Mouse (Mus musculus): Measurements from ENCODE around the gene Mybph.

Mybph gene

DNA sequence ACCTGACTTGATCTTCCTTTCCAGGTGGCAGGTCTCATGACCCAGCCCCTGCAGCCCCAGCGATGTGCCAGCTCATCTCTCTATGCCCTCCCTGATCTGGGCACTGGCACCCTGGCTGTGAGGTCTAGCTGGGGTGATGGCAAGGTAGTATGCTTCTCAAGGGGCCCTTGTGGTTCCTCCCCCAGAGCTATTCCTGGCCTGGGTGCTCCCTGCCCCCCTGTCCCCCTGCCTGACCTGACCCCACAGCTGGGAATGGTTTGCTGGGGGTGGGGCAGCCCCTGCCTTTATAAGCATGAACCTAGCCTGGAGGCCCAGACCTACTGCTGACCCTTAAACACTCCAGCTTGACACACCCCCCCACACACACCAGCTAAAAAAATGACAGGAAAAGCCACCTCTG is at the start of gene Mybph:
Gene Mybph, plus strand, starts transcription at position 323 of the 400 bp plus-strand sequence.
- no peak for DNase-seq

DNA sequence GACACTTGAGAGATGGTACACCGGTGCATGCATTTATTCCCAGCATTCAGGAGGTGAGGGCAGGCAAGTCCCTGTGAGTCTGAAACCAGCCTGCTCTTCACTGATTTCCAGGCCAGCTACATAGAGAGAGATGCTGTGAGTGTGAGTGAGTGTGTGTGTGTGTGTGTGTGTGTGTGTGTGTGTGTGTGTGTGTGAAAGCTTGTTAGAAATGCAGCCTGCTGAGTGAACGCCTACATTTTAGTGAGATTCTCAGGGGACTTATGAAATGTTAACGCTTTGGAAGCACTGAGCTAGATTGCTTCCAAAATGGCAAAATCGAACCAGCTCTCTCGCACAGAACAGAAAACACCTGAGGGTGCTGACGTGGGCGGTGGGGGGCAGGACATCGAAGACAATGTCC is 47.2 kb upstream of the Mybph start:
- no peak for DNase-seq

DNA sequence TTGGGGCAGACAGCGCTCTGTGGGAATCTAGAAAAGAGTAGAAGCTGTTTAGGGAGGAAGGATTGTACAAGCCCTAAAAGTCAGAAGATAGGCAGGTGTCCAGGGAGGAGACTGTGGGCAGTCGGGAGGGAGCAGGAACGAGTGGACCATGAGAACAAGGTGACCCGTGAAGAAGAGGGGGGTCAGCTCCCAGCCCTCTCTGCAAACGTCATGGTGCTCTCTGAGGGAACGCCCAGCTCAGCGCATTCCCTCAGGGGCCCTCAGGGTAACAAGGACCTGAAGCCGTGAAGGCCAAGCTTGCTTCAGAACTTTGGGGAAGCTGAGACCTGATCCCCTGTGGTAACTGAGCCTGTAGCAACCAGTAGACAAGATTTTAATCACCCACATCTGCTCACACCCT is 43.2 kb upstream of the Mybph start:
- no peak for DNase-seq

- no peak for DNase-seq
Observed at GRCm38 (mm10) chr1:134150745-134151144, 42.5 kb upstream of the Mybph start.

DNA sequence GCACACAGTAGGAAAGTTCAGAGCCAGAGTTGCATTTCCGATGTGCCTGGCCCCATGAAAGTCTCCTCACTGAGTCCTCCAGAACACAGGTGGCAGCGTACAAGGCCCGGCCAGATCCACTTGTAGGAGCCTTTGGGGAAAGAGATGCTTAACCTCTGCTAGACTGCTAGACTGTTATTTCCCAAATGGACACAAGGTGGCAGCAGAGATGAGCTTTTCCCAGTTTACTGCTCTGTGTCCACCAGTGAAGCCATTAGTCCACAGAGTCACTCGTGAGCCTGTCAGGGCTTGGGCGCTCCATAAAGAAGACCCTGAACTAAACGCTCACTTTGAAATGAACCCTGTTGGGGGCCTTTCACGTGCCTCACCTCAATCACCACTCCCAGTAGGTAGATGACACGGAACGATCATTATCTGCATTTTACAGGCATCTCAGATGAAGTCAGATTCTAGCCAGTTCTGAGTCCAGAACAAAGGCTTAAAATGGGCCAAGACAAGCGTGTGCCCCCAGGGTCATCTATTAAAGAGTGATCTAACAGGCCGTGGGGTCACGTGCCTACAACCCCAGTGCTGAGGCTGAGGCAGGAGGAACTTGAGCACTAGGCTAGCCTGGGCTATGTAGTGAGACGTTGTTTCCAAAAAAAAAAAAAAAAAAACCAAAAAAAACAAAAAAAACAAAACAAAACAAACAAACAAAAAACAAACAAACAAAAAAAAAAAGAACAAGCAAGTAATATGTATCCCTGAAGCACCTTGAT is 41.4 kb upstream of the Mybph start:
- peak; percentile 80 for DNase-seq

DNA sequence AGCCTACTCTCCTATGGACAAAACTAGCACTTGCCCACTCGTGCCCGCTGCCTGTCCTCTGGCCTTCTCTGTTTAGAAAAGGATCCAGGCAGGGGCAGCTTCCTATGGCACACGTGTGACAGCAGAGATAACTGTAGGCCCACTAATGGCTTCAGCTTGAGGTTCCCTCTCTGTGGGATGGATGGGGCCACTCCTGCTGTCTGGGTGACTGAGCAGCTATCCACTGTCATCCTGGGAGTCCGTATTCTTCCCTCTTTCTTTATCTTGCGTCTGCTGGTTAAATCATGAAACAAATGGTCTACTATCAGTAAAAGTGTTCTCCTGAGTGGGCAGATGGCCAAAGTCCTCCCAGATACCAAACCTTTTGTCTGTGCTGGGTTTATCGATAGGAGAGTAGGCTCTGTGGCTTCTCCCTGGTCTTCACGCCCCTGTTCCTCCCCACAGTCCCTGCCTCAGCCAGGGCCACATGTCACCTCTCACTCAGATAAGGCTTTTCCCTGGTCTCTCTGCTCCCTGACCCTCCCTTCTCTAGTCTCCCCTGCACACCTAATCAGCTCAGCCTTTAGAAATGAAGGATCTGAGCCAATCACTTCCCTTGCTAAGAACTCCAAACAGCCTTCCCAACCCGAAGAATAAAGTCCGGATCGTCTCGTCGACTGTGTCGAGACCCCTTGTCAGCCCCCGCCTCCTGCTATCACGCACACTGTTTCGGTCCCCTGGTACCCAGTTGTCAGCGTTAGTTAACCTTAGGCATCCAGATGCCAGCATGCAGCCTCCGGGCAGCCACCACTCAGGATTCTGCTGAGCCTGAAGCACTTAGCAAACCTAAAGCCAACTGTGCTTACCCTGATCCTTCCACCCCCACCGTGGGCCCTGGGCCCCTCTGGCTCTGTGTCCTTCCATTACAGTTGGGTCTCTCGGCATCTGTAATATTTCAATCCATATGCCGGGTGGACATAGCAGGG is 40.3 kb upstream of the Mybph start:
- DNase-seq, result peak; percentile 39

DNA sequence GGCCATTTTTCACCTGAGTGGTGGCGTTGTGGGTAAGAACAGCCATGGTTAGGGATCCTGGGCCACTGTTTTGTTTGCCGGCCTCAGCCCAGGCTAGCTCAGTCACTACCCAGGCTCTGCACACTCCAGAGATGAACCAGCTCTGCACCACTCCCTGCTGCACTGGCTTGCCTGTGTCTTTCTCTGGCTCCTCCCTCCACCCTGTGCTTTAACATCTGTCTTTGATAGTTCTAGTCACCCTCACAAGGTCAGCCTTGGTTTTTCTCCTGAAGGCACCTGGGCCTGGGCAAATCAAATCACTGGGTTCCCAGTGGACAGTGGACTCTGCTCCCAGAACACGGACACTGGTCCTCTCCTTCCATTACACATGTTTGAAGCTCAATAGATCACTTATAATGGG is 39.1 kb upstream of the Mybph start:
- no peak for DNase-seq

DNA sequence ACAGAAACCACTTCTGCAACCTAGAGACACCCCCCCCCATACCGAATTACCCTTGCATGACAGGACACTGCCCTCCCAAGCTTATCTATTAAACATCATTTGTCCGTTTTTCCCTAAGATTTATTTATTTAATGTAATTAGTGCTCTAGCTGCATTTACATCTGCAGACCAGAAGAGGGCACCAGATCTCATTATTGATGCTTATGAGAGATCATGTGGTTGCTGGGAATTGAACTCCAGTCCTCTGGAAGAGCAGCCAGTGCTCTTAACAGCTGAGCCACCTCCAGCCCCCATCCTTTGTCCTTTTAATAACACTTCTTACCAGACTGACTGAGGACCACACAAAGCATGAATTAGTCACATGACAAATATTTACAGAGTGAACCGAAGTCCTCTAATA is 38.6 kb upstream of the Mybph start:
- no peak for DNase-seq

DNA sequence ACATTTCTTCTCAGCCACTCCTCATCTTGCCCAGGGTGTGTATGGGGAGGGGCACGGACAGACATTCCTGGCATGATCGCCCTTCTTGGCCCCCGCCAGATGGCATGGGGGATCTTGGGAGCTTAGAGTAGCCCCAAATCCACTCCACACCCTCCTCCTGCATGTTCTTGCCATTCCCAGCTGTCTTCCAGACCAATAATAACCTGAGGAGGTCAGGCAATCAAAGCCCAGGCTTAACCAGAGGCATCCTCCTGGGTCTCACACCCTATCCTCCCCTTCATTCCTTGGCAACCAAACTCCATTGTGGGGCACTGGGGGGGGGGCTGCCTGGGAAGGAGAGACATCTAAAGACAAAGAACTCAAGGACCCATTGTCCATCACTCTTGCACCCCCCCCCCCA is 32.8 kb upstream of the Mybph start:
- DNase-seq, result no peak

DNA sequence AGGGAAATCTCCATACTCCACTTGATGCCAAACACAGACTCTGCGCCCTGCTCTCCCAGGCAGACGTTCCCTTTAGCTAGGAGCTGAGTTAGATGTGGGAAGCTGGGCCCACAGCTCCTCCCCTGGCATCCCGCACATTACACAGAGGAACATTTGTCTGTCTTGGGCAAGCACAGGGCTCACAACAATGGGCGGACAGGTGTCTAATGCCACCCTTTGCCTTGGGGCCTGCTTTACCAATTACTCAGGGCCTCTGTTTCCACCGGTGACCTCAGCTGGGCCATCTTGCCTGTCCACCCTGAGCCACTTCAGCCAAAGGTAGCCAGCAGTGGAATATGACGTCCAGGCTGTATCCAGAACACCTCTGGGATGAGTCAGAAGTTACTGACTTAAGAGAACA is 31.8 kb upstream of the Mybph start:
- no peak for DNase-seq

- no peak for DNase-seq
Observed at GRCm38 (mm10) chr1:134162510-134163225, 30.6 kb upstream of the Mybph start.

GRCm38 (mm10) chr1:134163476-134163875 is 29.8 kb upstream of the Mybph start:
- peak; percentile 25 for DNase-seq

DNA sequence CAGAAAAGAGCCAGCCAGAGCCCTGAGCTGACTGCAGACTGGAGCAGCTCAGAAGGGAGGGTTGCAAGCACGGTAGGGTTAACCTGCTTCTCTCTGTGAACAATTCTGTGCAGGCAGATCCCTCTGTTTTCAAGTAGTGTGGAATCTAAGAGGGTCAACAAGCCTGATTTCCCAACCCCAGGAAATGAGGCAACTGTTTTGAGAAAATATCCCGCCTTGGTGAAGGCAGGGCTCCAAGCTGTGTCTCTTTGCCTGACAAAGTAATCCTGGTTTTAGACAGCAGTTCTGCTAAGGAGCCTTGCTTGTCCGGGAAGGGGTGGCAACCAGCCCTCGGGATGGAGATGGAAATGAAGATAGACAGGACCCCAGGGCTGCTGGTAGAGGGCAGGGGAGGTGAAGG is 28.8 kb upstream of the Mybph start:
- DNase-seq, result no peak

DNA sequence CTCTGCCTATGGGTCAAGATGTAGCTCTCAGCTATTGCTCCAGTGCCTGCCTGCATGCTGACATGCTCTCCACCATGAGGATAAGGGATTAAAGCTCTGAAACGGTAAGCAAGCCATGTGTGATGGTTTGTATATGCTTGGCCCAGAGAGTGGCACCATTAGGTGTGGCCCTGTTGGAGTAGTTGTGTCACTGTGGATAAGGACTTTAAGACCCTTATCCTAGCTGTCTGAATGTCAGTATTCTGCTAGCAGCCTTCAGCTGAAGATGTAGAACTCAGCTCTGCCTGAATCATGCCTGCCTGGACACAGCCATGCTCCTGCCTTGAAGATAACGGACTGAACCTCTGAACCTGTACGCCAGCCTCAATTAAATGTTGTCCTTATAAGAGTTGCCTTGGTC is 26.7 kb upstream of the Mybph start:
- no peak for DNase-seq

- DNase-seq, result no peak
Observed at GRCm38 (mm10) chr1:134167416-134168305, 25.6 kb upstream of the Mybph start.

DNA sequence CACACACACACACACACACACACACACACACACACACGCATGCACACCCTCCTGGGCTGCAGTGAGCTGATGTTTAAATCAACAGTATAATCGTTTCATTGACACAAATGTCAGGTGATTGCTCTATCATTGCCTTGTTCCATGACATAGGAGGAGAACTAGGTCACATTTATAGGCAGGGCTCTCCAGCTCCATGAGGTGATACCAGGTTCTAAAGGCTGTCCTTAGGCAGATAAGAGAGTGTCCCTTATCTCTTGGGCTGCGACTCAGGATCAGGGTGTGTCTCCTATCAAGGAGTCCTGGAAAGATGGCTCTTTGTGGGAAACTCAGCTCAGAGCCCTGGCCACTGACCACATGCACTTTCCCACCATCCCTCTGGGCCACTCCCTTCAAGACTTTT is 24.7 kb upstream of the Mybph start:
- DNase-seq, result no peak

DNA sequence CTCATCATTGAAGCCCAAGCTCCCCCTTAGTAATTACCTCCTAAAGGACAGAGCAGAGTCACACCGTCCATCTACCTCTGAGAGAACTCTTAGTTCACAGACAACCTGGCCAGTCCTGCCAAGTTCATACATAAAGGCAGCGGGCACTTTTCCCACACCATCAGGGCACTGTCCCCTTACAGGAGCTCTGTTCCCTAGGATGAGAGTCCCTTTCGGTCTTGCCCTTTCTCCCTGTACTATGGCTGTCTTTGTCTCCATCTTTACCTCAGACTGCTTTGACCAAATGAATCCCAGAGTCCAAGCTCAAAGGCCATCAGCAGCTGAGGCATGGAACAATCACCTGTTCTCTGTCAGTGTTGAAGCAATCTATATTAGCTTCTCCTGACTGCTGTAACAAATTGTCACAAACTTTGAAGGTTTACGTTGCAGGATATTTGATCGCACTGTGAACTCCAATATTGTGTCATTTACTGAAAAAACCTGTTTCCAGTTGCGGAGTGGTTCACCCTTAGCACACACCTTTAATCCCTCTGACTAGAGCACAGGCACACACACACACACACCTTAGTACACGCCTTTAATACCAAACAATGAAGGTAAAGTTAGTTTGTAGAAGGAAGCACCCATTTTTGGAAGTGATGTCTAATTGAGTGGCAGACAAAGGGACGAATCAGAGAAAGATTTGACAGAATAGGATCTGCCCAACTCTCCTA is 24.1 kb upstream of the Mybph start:
- no peak for DNase-seq

DNA sequence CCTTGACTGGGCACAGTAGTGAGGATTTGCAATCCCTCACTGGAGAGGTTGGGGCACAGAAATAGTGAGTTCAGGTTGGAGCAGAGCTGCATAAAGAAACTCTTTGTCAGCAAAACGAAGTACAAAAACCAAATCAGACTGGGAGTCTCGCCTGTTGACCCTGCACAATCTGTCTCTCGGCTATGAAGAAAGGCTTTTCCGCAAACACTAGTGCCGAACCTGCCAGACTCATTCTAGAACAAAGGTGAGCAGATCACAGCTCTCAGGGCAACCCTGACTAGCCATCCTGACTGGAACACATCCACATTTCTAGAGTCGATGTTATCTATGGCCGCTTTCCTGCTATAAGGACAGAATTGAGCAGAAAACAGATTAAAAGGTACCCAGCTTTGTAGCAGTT is 20.2 kb upstream of the Mybph start:
- DNase-seq, result no peak

GRCm38 (mm10) chr1:134177976-134178375 is 15.3 kb upstream of the Mybph start:
- no peak for DNase-seq

- DNase-seq, result no peak
Observed at GRCm38 (mm10) chr1:134182025-134182424, 11.2 kb upstream of the Mybph start, which contains the start of gene Chil1. Gene Chil1, plus strand, starts transcription at chr1:134182176.

DNA sequence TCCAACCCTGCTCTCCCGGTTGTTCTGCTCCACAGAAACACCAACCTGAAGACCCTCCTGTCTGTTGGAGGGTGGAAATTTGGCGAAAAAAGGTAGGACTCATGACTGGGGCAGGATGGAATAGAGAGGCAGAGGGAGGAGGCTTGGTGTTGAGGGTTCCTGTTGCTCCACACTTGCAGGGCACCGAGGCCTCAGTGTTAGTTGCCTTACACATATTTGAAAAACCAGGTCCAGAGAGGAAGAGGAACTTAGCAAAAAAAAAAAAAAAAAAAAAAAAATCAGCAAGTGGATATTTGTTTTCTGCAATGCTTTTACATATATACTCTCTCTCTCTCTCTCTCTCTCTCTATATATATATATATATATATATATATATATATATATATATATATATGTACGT is 9.2 kb upstream of the Mybph start:
- no peak for DNase-seq

DNA sequence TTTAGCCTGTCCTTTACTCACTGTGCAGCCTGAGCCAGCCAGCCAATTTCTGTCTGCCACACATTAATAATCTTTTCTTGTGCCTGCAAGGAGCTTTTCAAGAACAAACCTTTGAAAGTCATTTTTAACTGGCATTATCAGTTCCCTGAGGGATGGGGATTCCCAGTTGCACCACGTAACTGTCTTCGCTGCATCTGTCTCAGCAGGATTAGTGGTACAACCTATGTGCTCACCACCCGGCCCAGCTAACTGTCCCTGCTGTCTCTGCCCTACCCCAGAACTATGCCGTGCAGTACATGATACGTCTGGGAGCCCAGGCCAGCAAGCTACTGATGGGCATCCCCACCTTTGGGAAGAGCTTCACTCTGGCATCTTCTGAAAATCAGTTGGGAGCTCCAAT is 5.0 kb upstream of the Mybph start:
- DNase-seq, result no peak
